Mouse (Mus musculus): ENCODE results near the gene Hmox1.
A peak's percentile ranks its signal among the peaks of the same experiment; 100 is the strongest.

Hmox1 gene

DNA sequence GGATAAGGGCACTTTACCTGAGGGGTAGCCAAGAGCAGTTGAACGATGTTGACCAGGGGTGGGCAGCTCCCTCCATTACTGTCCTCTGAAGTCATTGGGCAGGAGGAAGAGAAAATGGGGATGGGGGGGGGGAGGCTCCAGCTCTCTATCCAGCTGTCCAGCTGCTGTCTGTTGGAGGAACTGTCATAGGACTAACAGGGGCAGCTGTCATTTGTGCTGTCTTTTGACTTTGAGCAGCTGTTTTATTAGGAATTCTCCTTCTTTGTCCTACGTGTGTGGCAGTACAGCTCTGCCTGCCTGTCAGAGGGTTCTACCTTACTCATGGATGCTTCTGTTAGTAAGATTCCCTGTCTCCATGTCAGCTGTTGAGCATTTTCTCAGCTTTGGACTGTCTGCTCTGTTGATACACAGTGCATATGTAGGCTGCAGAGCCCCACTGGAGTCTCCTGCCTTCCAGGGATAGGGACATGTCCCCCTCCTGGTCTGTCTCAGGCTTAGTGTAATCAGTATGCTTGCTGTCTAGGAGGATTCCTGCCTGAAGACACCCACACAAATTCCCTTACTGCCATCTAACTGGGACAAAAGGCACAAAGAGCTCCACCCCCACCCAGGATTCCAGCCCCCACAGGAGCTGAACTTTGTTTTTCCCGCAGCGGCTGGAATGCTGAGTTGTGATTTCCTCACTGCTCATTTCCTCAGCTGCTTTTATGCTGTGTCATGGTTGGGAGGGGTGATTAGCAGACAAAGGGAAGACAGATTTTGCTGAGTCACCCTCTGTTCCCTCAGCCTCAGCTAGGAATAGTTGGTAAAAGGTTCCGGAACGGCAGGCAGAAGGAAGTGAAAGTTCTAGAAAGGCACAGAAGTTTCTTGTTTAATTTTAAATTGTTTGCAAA is 4.2 kb upstream of the Hmox1 start:
- peak in 1 of 2 experiments; percentile 25 for DNase-seq (ENCODE audit: low spot score in 2 of 2)

DNA sequence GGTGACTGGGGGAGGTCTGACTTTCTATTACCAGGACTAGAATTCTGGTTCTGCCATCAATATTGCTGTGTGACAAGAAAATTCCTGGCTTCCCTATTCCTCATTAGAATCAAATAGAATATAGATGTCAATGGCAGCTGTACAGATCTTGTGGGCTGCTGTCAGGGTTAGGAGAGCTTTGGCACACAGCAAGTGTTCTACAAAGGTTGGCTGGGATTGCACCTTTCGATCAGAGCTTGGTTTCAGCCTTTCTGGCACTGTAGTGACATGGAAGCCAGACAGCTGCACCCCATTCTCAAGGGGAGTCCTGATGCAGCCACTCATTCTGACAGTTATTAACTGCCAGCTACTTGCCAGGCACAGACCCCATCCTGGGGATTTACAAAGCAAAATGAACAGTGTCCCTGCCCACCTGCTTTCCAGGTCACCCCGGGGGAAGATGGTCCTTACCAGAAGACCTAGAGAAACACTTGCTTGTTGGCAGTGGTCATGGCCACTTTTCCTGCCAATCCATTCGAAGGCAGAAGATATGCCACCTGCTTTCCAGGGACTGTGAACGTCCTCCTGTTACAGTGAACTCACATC is 2.5 kb upstream of the Hmox1 start:
- no peak for DNase-seq (ENCODE audit: low spot score in 2 of 2)

DNA sequence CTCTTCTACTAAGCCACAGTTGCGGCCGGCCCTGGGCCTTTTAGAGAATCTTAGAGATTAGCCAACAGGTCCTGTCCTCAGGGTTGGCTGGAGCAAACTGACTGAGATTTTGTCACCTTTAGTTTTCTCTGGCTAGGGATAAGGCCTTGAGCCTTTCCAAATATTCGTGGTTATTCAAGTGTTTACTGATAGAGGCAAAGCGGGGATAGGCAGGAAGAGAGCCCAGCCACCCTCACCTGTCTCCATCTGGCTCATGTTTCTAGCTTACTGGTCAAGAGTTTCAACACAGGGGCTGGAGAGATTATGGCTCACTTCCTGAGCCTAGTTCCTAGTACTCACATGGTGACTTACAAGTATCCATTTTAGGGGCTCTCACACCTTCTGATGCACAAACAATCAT is 9.5 kb downstream of the Hmox1 start:
- DNase-seq (ENCODE audit: low spot score in 2 of 2), result no peak

DNA sequence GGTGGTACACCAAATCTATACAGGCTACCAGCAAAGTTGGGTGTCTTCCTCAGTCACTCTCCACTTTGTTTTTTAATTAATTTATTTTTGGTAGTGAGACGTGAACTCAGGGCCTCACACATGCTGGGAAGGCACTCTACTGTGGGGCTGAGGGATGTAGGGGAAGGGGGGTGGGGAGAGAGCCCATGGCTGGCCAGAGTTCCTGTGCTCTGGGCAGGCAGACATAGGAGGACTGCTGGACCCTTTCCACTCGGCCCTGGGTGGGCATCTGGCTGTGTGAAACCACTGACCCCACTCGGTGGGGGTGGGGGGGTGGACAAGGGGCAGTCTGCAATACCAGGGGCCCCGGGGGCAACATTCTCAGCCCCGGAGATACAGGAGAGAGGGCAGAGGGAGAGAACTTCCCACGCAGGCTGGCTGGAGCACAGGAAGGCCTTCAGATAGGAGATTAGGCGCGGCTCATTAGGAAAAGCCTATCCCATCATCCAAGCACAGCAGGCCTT is 10.0 kb downstream of the Hmox1 start:
- no peak for DNase-seq (ENCODE audit: low spot score in 2 of 2)

DNA sequence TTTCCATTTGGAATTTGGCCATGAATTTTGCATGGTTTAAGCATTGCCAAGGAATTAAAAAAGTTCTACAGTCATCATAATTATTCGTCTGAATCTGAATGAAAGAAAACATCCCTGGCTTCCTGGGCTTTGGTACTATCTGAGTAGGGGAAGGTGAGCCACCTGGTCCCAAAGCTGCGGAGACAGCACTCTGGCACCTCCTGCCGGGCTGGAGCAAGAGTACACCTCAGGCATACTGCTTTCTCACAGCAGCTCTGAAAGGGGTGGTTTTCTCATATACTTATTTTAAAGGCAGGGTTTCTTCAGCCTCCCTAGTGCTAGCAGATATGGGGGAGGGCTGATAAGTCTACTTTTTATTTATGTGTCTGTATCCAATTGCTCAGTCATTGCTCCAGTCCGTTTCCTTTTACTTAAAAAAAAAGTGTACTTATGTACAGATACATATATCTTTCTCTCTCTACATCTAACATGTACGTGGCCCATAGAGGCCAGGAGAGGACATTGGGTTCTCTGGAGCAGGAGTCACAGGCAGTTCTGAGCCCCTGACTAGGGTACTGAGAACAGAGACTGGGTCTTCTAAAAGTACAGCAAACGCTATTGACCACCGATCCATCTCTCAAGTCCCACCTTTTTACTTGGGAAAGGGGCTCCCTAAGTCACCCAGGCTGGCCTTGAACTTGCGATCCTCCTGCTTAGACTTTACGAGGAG is 15.3 kb downstream of the Hmox1 start:
- DNase-seq (ENCODE audit: low spot score in 2 of 2), result peak; percentile 52 to 82

DNA sequence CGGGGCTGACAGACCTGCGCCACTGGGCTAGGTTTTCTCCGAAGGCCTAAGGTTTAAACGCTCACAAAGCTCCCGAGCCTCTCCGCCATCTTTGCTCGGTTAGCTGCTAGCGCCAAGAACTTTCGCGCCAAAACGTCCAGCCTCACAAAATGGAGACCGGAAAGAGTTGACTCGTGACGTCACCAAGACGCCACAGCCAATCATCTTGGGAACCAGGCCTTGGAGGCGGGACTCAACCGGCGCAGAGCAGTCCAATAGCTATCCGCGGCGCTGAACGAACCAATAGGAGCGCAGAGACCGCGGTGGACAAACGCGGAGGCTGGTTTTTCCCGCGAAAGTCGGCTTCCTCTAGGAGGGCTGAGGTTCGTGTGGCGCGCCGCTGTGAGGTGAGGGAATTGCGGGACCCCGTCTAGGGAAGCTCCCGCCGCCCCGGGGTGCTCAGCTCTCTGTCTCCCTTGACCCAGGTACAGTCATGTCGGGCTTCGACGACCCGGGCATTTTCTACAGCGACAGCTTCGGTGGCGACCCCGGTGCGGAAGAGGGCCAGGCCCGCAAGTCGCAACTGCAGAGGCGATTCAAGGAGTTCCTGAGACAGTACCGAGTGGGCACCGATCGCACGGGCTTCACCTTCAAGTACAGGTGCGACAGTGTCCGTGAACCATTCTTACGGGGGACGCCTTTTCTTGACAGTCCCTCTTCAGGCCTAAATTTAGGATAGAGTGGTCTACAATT is 16.0 kb downstream of the Hmox1 start, which contains the start of gene Mcm5:
TSS of gene Mcm5 (plus strand) at position 334 of the 732 bp plus-strand sequence.
- peak; percentile 98 to 99 for DNase-seq (ENCODE audit: low spot score in 2 of 2)

DNA sequence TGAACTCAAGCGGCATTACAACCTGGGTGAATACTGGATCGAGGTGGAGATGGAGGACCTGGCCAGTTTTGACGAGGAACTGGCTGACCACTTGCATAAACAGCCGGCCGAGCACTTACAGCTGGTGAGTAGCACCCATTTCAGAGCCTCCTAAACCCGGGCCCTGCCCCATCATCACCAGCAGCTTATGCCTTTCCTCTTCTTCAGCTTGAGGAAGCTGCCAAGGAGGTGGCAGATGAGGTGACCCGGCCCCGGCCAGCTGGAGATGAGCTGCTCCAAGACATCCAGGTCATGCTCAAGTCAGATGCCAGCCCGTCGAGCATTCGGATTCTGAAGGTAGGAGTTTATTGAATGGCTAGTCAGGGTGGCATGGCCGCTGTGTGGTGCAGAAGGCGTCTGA is 16.7 kb downstream of the Hmox1 start:
- DNase-seq (ENCODE audit: low spot score in 2 of 2), result no peak

DNA sequence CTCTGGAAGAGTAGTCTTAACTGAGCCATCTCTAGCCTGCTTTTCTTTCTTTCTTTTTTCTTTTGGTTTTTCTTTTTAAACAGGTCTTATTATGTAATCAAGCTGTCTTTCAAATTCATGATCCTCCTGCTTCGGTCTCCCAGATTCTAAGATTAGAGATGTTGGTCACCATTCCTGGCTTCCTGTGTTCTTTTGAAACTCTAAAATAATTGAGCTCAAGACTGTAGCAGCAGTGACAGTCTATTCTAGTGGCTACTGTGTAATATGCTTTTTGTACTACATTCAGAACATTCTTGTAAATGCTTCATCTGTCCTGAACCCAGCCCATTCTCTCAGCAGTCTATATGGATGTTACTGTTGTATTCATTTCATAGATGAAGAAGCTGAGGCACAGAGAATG is 25.1 kb downstream of the Hmox1 start:
- no peak for DNase-seq (ENCODE audit: low spot score in 2 of 2)

DNA sequence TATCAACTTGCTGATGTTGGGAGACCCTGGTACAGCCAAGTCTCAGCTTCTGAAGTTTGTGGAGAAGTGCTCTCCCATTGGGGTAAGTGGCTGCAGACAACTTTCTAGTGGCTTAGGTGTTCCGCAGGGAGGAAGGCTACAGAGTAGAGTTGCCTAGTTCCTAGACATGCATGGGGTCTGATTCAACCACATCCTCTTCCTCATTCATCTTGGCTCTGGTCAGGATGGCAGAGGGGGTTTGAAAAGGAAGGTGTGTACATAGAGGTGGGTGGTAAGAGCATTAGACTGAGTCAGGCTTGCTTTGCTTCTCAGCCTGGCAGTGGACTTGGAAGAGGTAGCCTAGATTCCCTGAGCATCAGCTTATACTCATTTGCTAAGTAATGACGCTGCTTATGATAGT is 25.9 kb downstream of the Hmox1 start:
- no peak for DNase-seq (ENCODE audit: low spot score in 2 of 2)

DNA sequence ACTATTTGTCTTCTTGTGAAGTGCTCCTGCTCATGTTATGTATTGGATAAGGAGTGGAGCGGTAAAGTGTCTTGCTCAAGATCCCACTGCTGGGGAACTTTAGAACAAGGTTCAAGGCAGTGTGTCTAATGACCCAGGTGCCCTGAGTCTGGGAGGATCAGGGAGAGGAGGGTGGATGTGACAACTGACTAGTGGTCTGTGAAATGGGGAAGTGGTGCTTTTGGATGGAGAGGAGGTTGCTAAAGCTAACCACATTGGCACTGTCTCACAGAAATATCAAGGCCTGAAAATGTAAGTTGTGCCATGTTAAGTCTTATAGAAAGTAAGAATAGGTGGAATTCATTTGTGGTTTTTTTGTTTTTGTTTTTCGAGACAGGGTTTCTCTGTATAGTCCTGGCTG is 26.3 kb downstream of the Hmox1 start:
- DNase-seq (ENCODE audit: low spot score in 2 of 2), result no peak

DNA sequence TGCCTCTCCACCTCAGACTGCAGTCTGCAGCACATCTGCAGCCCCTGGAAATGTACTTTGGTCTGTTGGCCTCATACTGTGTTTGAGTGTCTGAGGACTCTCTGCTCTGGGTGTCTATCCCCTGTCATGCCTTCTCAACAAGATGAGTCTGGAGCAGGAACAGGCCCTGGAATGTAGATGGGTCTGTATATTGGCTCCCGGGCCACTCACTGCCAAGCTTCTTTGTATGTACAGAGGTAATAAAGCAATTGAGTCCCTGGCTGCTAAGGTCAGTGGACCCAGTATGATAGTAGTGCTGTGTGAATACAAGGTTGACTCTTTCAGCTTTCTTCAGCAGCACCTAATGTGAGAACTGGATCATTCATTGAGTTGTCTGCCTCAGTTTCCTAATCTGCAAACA is 34.0 kb downstream of the Hmox1 start:
- no peak for DNase-seq (ENCODE audit: low spot score in 2 of 2)

DNA sequence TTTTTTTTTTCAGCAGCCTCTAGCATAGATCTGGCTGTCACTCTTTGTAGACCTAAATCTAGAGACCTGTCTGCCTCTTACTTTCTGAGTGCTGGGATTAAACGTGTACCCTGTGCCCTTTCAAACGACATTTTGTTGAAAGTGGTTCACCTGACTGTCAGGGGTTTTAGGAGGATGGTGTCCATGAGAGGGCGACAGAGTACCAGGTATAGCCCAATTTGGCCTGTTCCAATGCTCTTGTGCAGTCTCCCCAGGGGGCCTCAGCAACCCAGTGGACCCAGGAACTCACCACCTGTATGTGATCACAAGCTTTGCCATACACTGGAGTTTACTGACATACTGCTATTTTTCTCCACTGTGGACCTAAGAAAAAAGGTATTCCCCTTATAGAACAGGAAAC is 39.1 kb downstream of the Hmox1 start:
- DNase-seq (ENCODE audit: low spot score in 2 of 2), result peak in 1 of 2 experiments; percentile 36

DNA sequence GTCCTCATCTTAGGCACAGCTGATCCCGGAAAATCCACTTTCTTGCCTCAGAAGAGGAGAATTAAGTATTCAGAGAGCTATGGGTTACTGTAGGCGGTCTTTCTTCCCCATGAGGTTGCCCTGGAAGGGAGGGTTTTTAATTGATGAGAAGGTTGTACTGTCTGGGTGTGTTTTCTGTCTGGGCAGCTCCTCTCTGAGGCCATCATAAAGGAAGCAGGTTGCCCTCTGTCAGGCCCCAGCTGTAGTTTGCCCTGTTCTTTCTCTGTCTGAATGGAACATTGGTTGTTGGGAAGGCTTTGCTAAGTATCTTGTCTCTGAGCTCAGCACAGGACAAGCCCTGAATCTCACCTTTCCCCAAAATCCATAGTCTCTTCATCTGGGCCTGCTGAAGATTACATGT is 40.0 kb downstream of the Hmox1 start:
- DNase-seq (ENCODE audit: low spot score in 2 of 2), result no peak

DNA sequence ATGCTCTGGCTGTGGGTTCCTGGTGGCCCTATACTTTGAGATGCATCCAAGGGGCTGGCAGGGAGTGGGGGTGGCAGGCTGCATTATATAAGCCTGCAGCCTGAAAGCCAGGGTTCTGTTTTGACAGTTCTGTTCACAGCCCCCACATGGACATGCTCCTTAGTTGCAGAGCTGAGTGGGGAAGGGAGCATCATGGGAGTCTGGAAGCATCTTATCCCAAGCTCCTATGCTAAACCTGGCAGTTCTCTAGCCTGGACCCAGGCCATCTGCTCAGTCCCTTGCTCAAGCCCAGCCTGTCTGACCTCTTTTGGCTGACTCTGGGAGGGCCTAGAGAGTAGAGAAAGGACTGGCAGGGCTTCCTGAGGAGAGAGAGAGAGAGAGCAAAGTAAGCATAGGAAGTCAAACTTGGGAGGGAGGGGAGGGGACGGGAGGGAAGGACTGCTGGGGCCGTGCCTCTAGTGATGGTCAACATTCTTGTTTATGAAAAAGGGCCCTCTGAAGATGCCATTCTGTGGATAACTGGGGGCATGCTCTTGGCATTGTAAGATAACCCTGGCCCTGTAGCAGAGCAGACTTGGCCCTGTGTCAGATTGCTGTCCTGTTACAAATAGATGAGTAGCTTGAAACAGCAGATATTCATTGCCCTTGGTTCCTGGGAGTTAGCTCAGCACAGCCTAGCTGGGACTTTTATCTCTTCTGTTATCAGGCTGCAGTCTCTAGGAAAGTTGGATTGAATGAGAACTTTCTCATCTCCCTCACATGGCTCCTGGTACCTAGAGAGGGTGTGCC is 41.4 kb downstream of the Hmox1 start:
- peak in 1 of 2 experiments; percentile 45 for DNase-seq (ENCODE audit: low spot score in 2 of 2)

DNA sequence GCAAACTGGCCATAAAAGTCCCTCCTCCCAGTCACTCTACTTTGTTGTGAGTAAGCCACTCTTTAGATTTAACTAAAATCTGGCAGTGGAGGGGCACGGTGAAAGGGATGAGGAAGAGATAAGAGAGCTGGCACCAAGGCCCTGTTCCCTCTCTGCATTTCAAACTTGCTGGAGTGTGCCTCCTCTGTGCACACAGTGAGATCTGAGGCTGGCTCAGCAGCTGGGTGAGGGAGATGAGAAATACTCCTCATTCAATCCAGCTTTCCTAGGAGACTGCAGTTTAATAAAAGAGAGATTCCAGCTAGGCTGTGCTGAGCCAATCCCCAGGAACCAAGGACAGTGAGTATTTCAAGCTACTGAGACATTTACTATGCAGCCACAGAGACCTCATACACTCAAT is 42.3 kb downstream of the Hmox1 start:
- DNase-seq (ENCODE audit: low spot score in 2 of 2), result no peak

DNA sequence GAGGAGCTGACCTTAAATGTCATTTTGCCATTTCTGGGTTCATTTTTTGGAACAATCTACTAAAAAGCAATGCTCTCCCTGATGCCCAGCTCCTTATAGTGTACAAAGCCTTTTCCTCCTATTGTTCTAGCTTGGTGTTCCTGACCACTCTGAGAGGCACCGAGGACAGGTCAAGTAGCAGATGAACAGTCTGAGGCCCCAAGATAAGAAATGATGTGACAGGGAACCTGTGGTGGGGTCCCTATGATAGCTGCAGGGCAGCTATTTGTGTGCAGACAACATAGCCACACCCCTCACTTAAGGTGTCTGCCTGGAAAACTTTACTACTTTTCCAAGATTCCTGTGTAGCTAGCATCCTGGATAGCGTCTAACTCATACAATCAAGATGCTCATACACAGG is 42.8 kb downstream of the Hmox1 start:
- DNase-seq (ENCODE audit: low spot score in 2 of 2), result no peak

DNA sequence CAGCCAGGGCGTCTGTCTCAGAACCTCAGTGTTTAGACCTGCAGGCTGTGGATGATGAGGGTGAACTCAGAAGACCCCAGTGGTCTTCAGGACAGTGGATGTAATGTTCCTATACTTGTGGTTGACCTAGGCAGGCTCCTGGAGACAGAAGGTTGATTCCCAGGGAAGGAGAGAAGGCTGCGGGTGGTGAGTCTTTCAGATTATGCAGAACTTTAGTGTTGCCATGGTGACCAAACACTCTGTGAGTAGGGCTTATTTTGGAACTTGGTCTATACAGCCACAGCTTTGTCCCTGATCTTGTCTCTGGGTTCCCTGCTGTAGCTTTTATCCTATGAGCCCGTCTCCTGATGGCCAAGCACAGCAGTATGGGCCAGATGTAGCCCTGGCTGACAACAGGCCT is 44.1 kb downstream of the Hmox1 start:
- no peak for DNase-seq (ENCODE audit: low spot score in 2 of 2)
